In the genomic region with DNA sequence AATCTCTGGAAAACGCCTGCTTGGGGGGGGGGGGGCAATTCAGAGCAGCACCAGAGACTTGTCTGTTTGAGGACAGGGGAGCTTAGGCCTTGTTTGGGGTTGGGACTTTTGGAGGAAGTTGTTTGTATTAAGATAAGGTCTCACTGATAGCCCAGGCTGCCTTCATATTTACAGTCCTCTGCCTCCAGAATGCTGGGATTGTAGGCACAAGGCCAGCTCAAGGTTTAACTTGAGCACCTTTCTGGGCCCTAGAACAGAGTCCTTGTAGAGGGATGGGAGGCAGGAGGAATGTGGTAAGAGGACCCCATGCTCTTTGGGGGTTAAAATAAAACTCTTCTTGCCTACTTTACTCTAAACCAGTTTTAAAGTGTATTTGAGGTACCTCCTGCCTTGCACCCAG, we compare ENCODE assay signal across 20 mouse cellular contexts. TPM values are rescaled to one million over a fixed set of nuclear protein-coding genes. Genes with fewer than 3 reads are reported as not detected.
DNase-seq lines count a peak whose midpoint lies in the region; ATAC-seq and TF ChIP-seq lines count a peak whose summit lies in the region.
"Had no signal": no experiment of that assay in that cellular context is flagged by ENCODE, and none has a peak within 500 bp of the region (broad histone marks: within the 10 kb centered on the region; RNA-seq: fewer than 3 reads in every experiment).

No protein-coding gene starts in this region.

- TF ChIP-seq CTCF in lung, embryonic 14.5 days (IDR thresholded peaks at IDR 0.05; ENCODE audit: low read depth) = no peak
- TF ChIP-seq CTCF in lung, adult 2 months (IDR thresholded peaks at IDR 0.05; ENCODE audit: insufficient read depth, low read length) = no peak

- H3K9me3 ChIP-seq in heart, embryonic 14.5 days (ENCODE audit: control insufficient read depth, low read length) = no peaks in the 10 kb centered on the region
- no peaks in the 10 kb centered on the region for H3K9me3 ChIP-seq in lung, embryonic 14.5 days (ENCODE audit: low read depth, low read length)
- H3K9me3 ChIP-seq in stomach, embryonic 16.5 days (replicated peaks; ENCODE audit: control insufficient read depth, low read length) = no peaks in the 10 kb centered on the region
- H3K9me3 ChIP-seq: forebrain, embryonic 15.5 days; hindbrain, embryonic 15.5 days; limb, embryonic 15.5 days had no signal

- no peaks in the 10 kb centered on the region for H3K27me3 ChIP-seq in heart, embryonic 14.5 days (ENCODE audit: control insufficient read depth, insufficient read depth, low read length)
- H3K27me3 ChIP-seq in lung, embryonic 14.5 days (ENCODE audit: insufficient read depth, low read length) = no peaks in the 10 kb centered on the region
- no peaks in the 10 kb centered on the region for H3K27me3 ChIP-seq in stomach, embryonic 16.5 days (ENCODE audit: control insufficient read depth, insufficient read depth, low read length)
- H3K27me3 ChIP-seq: forebrain, embryonic 15.5 days; hindbrain, embryonic 15.5 days; limb, embryonic 15.5 days had no signal

- H3K9ac ChIP-seq in heart, embryonic 14.5 days (ENCODE audit: low read length) = peak overlapping the region; percentile 48
- H3K9ac ChIP-seq in lung, embryonic 14.5 days = no peak overlapping the region
- no peak overlapping the region for H3K9ac ChIP-seq in stomach, embryonic 16.5 days (ENCODE audit: low read length)
- H3K9ac ChIP-seq: forebrain, embryonic 15.5 days; hindbrain, embryonic 15.5 days; limb, embryonic 15.5 days had no signal

- no peak for TF ChIP-seq POLR2A in lung, adult 2 months (IDR thresholded peaks at IDR 0.05; ENCODE audit: borderline replicate concordance, extremely low read depth, low read depth, low read length)

- H3K36me3 ChIP-seq in heart, embryonic 14.5 days (ENCODE audit: control insufficient read depth, insufficient read depth, low read length) = peaks cover 88% of the 10 kb centered on the region
- peaks cover 85% of the 10 kb centered on the region for H3K36me3 ChIP-seq in lung, embryonic 14.5 days (ENCODE audit: insufficient read depth)
- peaks cover 28% of the 10 kb centered on the region for H3K36me3 ChIP-seq in stomach, embryonic 16.5 days (ENCODE audit: control insufficient read depth, insufficient read depth, low read length)

- H3K4me1 ChIP-seq in heart, embryonic 14.5 days (ENCODE audit: control insufficient read depth in 2 of 2, insufficient read depth in 2 of 2, low read length in 2 of 2) = peaks cover 22% of the 10 kb centered on the region in 2 experiments
- H3K4me1 ChIP-seq in lung, embryonic 14.5 days (ENCODE audit: insufficient read depth) = peaks cover 8% of the 10 kb centered on the region
- peaks cover 21% of the 10 kb centered on the region for H3K4me1 ChIP-seq in lung, adult 2 months (ENCODE audit: control insufficient read depth, insufficient read depth, low read length)
- H3K4me1 ChIP-seq in stomach, embryonic 16.5 days (ENCODE audit: control insufficient read depth, insufficient read depth, low read length) = peaks cover 4% of the 10 kb centered on the region
- H3K4me1 ChIP-seq: limb, embryonic 15.5 days had no signal

- no peak overlapping the region for H3K4me3 ChIP-seq in heart, embryonic 14.5 days (ENCODE audit: control insufficient read depth in 1 of 2, insufficient read depth in 1 of 2, low read depth in 1 of 2, low read length in 2 of 2)
- H3K4me3 ChIP-seq in lung, embryonic 14.5 days (ENCODE audit: low read depth, low read length) = no peak overlapping the region
- no peak overlapping the region for H3K4me3 ChIP-seq in lung, adult 2 months (replicated peaks; ENCODE audit: extremely low read depth, low read depth, low read length)
- H3K4me3 ChIP-seq in stomach, embryonic 16.5 days (replicated peaks; ENCODE audit: low read length) = no peak overlapping the region
- H3K4me3 ChIP-seq: forebrain, embryonic 15.5 days; hindbrain, embryonic 15.5 days; limb, embryonic 15.5 days had no signal

- peak overlapping the region in 1 of 2 experiments; percentile 53; a peak in 3 of 4 replicates for H3K27ac ChIP-seq in heart, embryonic 14.5 days (replicated peaks in 1 of 2; ENCODE audit: control insufficient read depth in 1 of 2, insufficient read depth in 1 of 2, low read depth in 2 of 2, low read length in 2 of 2)
- H3K27ac ChIP-seq in lung, embryonic 14.5 days (ENCODE audit: low read depth) = peak overlapping the region; percentile 82
- peak overlapping the region; percentile 31; the same call in 1 of the 2 replicates for H3K27ac ChIP-seq in stomach, embryonic 16.5 days (ENCODE audit: low read length)
- H3K27ac ChIP-seq: forebrain, embryonic 15.5 days; hindbrain, embryonic 15.5 days; limb, embryonic 15.5 days had no signal

- intact Hi-C loops in heart, postnatal 36 days (cut with DNase I) = no loop called here

- ATAC-seq in heart, embryonic 14.5 days (ENCODE audit: insufficient number of reproducible peaks, insufficient read depth, low FRiP score, low read depth) = no peak
- no peak for ATAC-seq in lung, embryonic 14.5 days (ENCODE audit: insufficient read depth)
- peak; percentile 29; the same call in 1 of the 2 replicates for ATAC-seq in stomach, embryonic 16.5 days (ENCODE audit: insufficient read depth, low FRiP score)
- ATAC-seq: activated CD4-positive, CD25-positive, alpha-beta regulatory T cell, adult 4 months; forebrain, embryonic 15.5 days had no signal

- DNase-seq in heart, postnatal 36 days = no peak
- no peak for DNase-seq in lung, embryonic 14.5 days
- DNase-seq in lung, adult 2 months = no peak
- peak; percentile 40 for DNase-seq in lung, postnatal 36 days
- no peak for DNase-seq in ovary, postnatal 10 days (ENCODE audit: low spot score)
- DNase-seq: adrenal gland, adult 8-10 months; cerebellum, adult 18-20 months; kidney, adult 9 months; kidney, postnatal 14 days; left cerebral cortex, postnatal 4 days; midbrain, embryonic 14.5 days; right cerebral cortex, postnatal 14 days; thymus, adult 2 months had no signal

- H3K4me2 ChIP-seq in heart, embryonic 14.5 days (ENCODE audit: low read length) = no peak overlapping the region
- H3K4me2 ChIP-seq in lung, embryonic 14.5 days = no peak overlapping the region
- no peak overlapping the region for H3K4me2 ChIP-seq in stomach, embryonic 16.5 days (ENCODE audit: low read depth, low read length)
- H3K4me2 ChIP-seq: forebrain, embryonic 15.5 days; hindbrain, embryonic 15.5 days; limb, embryonic 15.5 days had no signal

- 0% methylated on average over 1 of the region's 1 CpGs for WGBS in heart, embryonic 14.5 days
- WGBS in lung, embryonic 14.5 days = 10% methylated on average over 1 of the region's 1 CpGs
- 8% methylated on average over 1 of the region's 1 CpGs for WGBS in lung, adult 2 months
- WGBS in stomach, embryonic 16.5 days = 16% methylated on average over 1 of the region's 1 CpGs

RNA-seq across cellular contexts. Expression of gene Ripor3, which starts 37.6 kb away (rescaled TPM):
- 0.81 and 1.00 TPM in 2 replicates for polyA plus RNA-seq in heart, embryonic 14.5 days (2014; fragmentation: Nextera tagmentation; extraction: Ambion mirVana)
- total RNA-seq in heart, postnatal 36 days (2021) = under 1 TPM; 0.36 to 0.79 TPM
- polyA plus RNA-seq in lung, embryonic 14.5 days (2014; fragmentation: Nextera tagmentation; extraction: Ambion mirVana) = 2.0 and 2.2 TPM in 2 replicates
- 2.3 and 5.3 TPM in 2 replicates for polyA plus RNA-seq in lung, adult 2 months (2012; rRNA removed)
- 3.5 and 3.6 TPM in 2 replicates for polyA plus RNA-seq in stomach, embryonic 16.5 days (2015; fragmentation: Nextera tagmentation; extraction: Ambion mirVana)
- total RNA-seq: hematopoietic stem cell, adult 5-6 weeks had no signal

RNA-seq across cellular contexts. Expression of gene Ptpn1, which starts 41.0 kb away (rescaled TPM):
- 40.7 and 41.5 TPM in 2 replicates for polyA plus RNA-seq in heart, embryonic 14.5 days (2014; fragmentation: Nextera tagmentation; extraction: Ambion mirVana)
- total RNA-seq in heart, postnatal 36 days (2021) = 10 to 100 TPM; 19.5 to 22.3 TPM
- polyA plus RNA-seq in lung, embryonic 14.5 days (2014; fragmentation: Nextera tagmentation; extraction: Ambion mirVana) = 59.3 and 61.3 TPM in 2 replicates
- polyA plus RNA-seq in lung, adult 2 months (2012; rRNA removed) = 65.9 and 69.9 TPM in 2 replicates
- 49.5 and 51.3 TPM in 2 replicates for polyA plus RNA-seq in stomach, embryonic 16.5 days (2015; fragmentation: Nextera tagmentation; extraction: Ambion mirVana)
